Mouse (Mus musculus) heart, postnatal 36 days (tissue): ENCODE results near the gene Apmap. TPM values are rescaled to one million over a fixed set of nuclear protein-coding genes. Genes with fewer than 3 reads are reported as not detected.
"Not testable (repeated sequence)": the region's sequence is repeated elsewhere in the genome, so short reads cannot be mapped to it uniquely, and the experiment has no call there.

ENCODE experiments used
- DNase-seq, 2 experiments: peaks; one replicate each; pipeline ENCODE4 v3.0.0; 2021 to 2022
- intact Hi-C: fragments of 180-260 bp; cut with DNase I; formaldehyde crosslinking; loops from one replicate; pipeline ENCODE4 v1.15.1; 2025
- total RNA-seq, 2 experiments: library from RNA; stranded (reverse); gene quantifications; 2 replicates each; pipeline ENCODE4 v1.2.3; 2021

The Apmap gene
- total RNA-seq, 2 experiments from 2014 or later, result 48.8 to 54.6 TPM

- DNase-seq, result no peak
- intact Hi-C loops, result no loop called here
These were observed 15.6 kb upstream of the Apmap start for GRCm38 (mm10) chr2:150623957-150624356.

DNA sequence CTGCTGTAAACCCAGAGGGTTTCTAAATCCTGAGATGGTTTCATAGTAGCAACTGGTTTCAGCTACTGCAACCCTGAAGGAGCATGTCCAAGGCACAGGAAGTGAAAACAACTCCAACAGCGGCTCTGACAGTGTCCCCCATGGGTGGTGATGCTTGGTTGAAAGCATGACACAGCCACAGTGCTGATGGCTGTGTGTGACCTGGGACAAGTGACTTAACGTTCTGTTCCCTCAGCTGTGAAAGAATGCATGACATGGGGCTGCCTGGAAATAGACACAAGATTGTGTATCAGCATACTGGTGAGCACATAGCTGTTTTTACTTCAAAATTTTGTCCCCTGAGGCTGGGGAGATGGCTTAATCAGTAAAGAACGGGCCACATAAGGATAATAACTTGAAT is 13.3 kb upstream of the Apmap start:
- DNase-seq, result no peak
- intact Hi-C loops, result no loop called here

DNA sequence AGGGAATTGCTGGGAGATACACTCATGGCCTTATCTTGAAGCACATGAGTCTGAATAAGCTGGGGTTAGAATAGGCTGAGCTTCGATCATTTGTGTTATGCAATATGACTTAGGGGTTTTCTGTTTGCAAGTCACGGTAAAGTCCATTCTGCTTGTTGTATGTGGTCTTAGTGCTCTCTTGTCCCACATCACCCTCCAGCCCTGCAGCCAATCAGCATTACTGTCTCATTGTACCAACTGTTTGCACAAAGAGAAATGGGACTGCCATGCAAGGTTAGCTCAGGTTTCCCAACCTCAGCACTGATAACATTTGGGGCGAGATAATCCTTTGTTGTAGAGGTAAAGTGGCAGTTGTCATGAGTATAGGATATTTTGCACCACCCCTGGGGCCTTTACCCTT is 1.7 kb upstream of the Apmap start:
- intact Hi-C loops, result no loop called here
- DNase-seq, result no peak

DNA sequence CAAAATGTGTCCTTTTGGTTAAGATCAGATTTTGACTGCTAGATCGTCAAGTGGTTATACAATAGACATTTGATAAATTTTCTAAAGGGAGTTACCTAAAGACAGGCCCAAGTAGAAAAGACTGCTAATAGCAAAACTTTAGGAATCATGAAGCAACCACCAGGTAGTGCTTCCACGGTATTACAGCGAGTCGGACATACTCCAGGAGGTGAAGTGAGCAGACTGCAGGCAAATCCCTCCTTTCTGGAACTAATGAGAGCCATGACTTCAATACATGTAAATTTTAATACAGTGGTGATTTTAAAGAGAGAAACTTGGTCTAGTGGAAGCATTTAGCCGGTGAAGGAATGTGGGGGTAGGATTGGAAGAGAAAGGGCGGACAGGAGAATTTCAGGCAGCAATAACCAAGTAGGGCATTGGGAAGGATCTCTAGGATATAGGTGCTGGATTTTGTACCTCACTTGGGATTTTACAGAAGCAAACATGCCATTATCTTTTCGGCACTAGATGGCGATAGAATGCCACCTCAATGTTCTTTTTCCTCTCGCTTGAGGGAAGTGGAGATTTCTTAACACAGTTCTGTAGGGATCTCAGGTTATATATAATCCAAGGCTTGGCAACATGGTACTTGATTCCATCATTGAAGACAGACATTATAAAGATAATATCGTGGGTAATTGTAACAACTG is 649 bp upstream of the Apmap start:
- DNase-seq, result peak; percentile 54 to 66
- intact Hi-C loops, result loop anchor here (1.0 to 5.0 kb wide), 6 partner anchors 66 to 393 kb away; partner anchors contain the start of genes Entpd6, Gins1 and Pygb

DNA sequence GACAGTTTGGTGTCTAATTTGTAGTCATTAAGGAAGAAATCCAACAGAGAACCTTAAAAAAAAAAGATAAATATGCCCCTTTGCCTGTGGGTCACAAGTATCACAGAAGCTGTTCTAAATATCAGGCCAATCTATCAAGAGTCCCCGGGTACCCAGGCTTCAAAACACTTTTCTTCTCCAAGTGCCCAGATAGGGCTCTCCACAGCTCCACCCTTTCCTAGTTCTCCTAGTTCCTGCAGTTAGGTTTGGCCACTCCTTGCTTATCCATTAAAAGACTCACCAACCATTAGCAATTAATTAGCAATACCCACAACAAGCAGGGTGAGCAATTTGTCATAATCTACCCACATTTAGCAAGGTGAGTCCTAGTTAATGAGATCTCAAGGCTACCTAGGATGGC is 1.3 kb downstream of the Apmap start:
- no peak for DNase-seq
- intact Hi-C loops, result loop anchor here (5.0 kb wide), 4 partner anchors 180 to 395 kb away; partner anchors contain the start of genes Gins1 and Pygb

- intact Hi-C loops, result loop anchor here (5.0 kb wide), 4 partner anchors 182 to 397 kb away; partner anchors contain the start of genes Gins1 and Pygb
- DNase-seq, result no peak
These were observed 3.6 kb downstream of the Apmap start for GRCm38 (mm10) chr2:150604802-150605201.

DNA sequence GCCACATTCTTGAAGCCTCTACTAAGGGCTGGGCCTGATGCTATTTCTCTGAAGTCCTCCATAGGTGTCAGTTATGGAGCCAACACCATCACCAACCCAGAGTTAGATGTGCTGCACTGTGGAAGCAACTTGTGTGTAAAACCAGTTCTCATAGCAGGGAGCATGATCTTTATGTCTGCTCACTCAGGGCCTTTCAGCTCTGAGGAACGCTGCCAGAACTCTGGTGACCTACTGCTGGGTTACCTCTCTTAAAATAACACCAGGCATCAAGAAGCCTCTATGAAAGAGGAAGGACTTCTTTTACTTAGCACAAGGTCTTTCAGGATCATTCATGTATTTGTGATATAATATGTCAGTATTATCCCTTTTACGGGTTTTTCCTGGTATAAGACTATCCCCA is 6.2 kb downstream of the Apmap start:
- intact Hi-C loops, result no loop called here
- peak in 1 of 2 experiments; percentile 25 for DNase-seq

- intact Hi-C loops, result no loop called here
These were observed 8.1 kb downstream of the Apmap start for GRCm38 (mm10) chr2:150600263-150600662.

GRCm38 (mm10) chr2:150595411-150596190 is 12.8 kb downstream of the Apmap start:
- no peak for DNase-seq
- intact Hi-C loops, result no loop called here

More at GRCm38 (mm10) chr2:150600263-150600662, 8.1 kb downstream of the Apmap start:
- no peak for DNase-seq

GRCm38 (mm10) chr2:150589076-150589475 is 19.3 kb downstream of the Apmap start:
- no peak for DNase-seq
- intact Hi-C loops, result no loop called here

GRCm38 (mm10) chr2:150579628-150580027 is 28.7 kb downstream of the Apmap start:
- no peak for DNase-seq
- intact Hi-C loops, result no loop called here

- intact Hi-C loops, result no loop called here
- DNase-seq, result no peak
These were observed 29.8 kb downstream of the Apmap start for GRCm38 (mm10) chr2:150578603-150579002.

GRCm38 (mm10) chr2:150576256-150576655 is 32.1 kb downstream of the Apmap start:
- intact Hi-C loops, result no loop called here
- no peak for DNase-seq

DNA sequence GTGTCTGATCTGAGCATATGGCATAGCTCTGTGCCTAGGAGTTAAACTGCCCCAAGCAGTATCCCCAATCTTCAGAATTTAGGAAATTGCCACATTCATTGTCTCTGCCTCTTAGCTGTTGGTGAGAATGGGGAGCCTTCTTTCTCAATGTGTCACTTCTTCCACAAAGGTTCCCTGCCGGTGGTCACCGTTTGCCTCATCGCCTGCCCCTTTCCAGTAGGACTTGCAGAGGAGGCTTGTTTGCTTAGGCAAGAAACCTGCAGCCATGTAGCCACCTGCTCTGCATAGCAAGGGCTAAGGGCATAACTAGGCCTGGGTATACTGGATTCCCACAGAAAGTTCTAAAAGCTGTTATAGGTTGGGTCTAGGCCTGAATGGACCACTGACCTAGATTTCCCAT is 35.9 kb downstream of the Apmap start:
- intact Hi-C loops, result no loop called here
- no peak for DNase-seq

DNA sequence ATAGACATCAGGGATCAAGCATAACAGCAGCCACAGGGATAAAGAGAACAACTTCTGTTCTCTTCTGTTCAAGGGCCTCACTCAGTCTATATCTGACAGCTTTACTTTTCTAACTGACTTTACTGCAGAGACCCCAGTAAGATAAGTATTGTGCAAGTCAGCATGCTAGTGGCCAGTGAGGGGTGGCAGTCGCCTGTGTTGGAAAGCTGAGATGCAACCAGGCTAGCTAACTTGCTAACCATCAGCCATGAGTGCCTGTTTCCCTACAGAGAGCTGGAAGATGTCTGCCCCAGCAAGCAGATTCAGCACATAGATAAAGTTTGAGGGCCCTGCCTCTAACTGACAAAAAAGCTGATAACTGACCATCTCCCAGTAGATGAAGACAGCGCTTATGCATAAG is 37.6 kb downstream of the Apmap start:
- intact Hi-C loops, result no loop called here
- DNase-seq, result no peak

DNA sequence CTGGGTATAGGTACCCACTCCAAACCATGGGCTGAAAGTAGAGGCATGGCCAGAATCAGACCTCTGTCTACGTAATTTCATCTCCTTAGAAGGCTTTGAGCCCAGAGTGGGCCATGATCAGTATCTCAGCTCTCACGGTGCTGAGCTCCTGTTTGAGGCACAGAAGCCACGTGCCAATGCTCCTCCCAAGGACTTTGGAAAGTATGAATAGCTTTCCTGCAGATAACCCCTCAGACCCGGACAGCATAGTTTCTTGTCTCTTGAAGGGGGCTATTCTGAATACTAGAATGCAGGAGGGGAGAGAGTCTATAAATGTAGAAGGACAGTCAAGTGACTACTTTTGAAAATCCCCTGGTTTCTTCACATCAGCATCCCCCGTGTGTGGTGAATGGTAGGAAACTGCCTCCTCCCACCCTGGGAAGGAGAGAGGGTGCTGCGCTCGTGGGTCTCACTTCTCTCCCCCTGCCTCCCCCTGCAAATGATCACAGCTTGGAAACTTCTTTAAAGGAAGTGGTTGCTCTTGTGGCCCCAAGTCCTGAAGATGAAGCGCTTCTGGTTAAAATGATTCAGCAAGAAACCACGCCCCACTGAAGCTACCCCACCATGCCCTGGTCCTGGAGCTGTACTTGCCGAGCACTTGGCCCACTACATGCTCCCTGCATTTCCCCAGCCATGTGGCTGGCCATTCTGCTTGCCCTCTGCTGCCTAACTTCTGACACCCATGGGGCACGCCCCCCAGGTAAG is 38.3 kb downstream of the Apmap start, which contains the start of gene Cst7:
Gene Cst7 (plus strand): TSS at position 569 of the 744 bp plus-strand sequence.
- intact Hi-C loops, result loop anchor here (10.0 kb wide), 1 partner anchor 435 kb away; no protein-coding TSS in a partner anchor
- DNase-seq, result no peak

- no peak for DNase-seq
- intact Hi-C loops, result loop anchor here (10.0 kb wide), 1 partner anchor 438 kb away; no protein-coding TSS in a partner anchor
These were observed 41.3 kb downstream of the Apmap start for GRCm38 (mm10) chr2:150567051-150567450.

GRCm38 (mm10) chr2:150558568-150558967 is 49.8 kb downstream of the Apmap start:
- intact Hi-C loops, result no loop called here
- DNase-seq, result peak in 1 of 2 experiments; percentile 8

GRCm38 (mm10) chr2:150549576-150549975 is 58.8 kb downstream of the Apmap start:
- DNase-seq, intact Hi-C loops: not testable (repeated sequence)
